Mouse (Mus musculus) adipocyte (in vitro differentiated cells): ENCODE measurements around the gene Kpna2.

Experiments used
- DNase-seq: peaks from one replicate; pipeline ENCODE4 v3.0.0-alpha.2; 2016; ENCODE audit warnings: low spot score

Gene Kpna2

DNA sequence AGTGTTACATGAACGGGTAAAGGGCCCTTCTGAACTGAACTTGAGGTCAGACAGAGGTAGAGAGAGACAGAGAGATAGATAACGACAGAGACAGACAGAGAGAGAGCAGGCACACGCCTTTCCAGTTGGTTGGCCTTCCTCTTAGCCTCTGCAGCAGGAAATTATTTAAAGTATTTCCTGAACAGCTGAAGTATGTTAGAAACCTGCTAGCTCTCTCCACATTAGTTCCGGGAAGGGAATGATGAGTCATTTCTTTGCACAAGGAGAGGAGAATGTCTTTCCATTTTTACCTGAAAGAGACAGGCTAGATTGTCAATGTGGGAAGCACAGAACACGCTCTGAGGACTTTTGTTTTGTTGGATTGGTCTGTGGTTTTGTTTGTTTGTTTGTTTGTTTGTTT lies 17.0 kb downstream of the Kpna2 start:
- no peak for DNase-seq

DNA sequence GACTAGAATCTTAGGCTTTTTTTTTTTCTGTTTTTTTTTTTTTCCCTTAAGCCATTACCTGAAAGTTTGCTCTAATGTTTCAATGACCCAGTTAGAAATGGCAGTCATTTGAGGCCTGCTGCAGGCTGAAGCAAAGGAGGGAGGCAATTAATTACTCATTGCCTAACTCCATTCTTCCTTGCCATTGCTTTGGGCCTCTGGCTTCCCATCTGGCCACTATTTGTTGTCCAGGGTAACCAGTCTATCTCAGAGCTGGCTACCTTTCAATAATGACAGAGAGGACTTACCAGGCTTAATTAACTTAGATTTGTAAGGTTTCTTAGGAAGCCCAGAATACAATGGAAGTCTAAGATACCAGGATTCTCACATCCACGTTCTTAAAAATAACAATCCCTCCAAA lies 17.6 kb downstream of the Kpna2 start:
- peak; percentile 65 for DNase-seq

DNA sequence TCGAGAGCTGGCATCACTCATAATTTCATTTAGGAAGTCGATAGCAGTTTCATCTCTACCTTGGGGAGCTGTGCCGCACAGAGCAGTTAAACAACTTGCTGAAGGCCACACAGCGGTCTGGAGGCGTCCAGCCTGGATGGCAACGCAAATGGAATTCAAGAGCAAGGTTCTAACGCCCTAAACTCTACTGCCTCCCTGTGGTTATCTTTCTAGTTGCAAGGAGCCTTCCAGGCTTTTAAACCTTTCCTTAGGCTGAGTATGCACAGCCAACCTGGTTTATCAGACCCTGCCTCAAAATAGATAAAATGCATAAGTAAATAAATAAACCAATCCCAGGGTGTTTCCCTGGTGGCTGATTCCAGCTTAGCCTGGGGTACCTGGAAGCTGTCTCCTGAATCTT lies 18.9 kb downstream of the Kpna2 start:
- DNase-seq, result peak; percentile 93

DNA sequence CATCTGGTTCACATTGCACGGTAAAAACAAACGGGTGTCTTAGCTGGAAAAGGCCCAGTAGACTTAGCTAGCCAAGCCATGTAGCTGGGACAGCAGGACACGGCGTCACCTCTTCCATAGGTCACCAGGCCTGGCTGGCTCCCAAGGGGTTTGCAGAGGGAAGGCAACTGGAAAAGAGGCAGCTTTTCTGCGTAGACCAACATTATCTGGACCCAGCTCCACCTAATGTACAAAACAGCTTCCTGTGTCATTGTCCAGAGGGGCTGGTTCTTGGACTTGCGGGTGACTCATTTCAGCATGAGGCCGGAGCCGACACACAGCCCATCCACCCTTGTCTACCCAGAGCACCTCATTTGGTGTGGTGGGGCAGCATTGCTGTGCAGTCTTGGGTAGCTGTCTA lies 23.1 kb downstream of the Kpna2 start:
- peak; percentile 45 for DNase-seq

DNA sequence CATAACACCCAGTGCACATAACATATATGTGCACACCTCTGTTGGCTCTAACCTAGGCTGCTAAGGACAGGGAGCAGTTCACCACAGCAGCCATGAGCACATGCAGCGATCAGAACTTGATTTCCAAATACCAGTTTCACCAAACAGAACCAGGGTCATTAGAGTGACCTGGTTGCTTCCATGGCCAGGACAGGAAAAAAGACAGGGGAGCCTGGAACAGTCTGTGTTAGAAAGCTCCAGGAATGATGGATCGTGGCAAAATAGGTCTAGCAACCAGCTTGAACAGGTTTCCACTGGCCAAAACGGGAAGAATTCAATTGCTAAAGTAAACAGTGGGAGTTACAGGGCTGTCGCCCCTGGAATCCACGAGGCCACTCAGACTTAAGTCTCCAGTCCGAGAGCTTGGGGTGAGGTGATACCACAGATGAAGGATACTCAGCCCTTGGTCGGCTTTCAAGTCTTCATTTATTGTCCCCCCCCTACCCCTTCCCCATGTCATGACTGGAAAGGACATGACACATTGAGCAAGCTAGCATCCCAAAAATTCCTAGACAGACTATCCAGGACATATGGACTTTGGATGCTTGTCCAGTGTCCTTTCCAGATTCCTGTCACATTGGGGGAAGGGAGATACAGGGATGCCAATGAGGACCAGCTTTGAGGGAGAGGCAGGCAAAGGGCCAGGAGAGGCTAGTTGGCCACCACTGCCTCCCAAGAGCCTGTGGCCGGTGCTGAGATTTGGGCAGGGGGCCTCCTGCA lies 23.7 kb downstream of the Kpna2 start:
- DNase-seq, result no peak

DNA sequence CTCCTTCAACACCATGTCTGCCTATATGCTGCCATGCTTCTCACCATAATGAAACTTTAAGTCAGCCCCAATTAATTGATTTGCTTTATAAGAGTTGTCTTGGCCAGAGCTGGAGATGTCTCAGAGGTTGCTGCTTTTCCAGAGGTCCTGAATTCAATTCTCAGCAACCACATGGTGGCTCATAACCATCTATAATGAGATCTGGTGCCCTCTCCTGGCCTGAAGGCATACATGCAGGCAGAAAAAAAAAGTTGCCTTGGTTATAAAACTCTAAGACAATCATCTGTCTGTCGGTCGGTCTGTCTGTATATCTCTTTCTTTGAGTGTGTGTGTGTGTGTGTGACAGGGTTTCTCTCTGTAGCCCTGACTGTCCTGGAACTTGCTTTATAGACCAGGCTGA lies 24.9 kb downstream of the Kpna2 start:
- DNase-seq, result no peak

DNA sequence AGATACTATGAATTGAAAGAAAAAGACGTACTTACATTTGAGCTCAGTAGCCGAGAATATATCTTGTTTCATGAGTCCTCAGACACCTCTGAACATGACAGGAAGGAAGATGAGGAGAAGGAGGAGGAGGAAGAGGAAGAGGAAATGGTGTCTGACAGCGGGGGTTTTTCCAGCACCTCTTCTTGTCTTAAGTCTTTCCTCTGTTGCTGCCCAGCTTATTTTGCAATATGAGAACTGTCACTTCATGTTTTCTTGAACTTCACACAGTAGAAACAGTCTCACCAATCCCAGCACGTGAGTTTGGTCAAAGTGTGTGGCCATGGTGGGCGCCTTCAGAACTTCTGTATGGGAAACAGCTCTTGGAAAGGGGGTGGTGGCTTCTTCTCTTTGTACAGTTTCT lies 26.3 kb downstream of the Kpna2 start:
- DNase-seq, result no peak

DNA sequence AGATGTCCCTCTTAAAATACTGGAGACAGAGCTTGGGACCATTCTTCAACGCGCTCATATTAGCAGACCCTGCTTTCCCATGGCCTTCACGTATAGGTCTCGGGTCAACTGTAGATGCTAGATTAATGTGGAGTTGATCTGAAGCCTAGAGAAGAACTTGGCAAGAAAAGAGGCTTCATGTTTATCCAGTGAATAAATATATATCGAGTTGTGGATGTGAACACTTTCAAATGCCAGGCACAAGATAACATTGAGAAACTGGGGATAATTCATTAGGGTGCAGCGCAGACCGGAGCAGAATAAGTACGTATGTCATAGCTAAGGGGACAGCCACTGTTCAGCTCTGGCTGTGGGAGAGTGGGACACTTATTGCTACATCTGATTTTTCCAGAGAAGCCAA lies 29.5 kb downstream of the Kpna2 start:
- no peak for DNase-seq

DNA sequence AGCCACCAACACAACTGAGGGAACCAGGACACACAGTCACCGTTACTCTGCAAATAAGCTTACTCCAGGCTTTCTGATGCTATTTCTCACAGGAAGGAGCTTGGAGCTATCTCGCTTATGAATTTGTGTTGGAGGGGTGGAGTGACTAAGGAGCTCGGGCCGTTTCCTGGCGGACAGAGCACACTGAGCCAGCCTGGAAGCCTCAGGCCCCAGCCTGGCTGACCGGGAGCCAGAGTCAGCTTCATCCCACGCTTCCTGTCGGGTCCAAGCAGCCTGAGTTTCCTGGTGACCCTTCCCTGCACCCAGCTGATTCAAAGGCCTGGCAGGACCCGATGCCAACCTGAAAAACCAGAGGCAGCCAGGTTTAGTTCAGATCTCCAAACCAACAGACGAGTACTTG lies 31.7 kb downstream of the Kpna2 start:
- peak; percentile 64 for DNase-seq

DNA sequence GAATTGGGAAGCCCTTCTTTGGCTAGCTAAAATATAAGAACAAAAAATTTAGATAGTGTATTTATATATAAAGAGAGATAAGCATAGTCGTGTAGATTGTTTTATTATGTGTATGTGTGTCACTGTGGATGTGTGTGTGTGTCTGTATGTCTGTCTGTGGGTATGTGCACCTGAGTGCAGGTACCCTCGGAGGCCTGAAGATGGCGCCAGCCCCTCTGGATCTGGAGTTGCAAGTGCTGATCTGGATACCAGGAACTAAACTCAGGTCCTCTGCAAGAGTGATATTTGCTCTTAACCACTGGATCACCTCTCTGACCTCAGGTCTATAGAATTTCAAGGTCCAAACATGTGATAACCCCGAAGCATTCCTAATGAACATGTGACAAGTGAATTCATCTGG lies 33.5 kb downstream of the Kpna2 start:
- DNase-seq, result no peak

DNA sequence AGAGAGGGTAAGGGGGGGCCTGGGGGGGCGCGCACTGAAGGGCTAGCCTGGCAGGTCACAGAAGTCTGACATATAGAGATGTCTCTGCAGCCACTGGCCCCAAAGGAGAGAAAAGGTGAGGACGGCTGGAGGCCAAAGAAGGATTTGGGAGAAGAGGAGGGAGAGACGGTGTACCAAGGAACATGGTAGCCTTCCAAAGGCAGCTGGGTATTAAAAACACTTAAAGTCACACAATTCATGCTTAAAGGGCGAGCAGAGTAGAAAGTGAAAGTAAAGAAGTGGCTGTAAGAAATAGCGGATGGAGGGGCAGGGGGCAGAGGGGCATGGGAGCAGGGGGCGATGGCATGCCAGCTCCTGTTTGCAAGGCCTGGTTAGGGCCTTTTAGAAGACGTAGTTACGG lies 37.0 kb downstream of the Kpna2 start:
- DNase-seq, result peak; percentile 65

DNA sequence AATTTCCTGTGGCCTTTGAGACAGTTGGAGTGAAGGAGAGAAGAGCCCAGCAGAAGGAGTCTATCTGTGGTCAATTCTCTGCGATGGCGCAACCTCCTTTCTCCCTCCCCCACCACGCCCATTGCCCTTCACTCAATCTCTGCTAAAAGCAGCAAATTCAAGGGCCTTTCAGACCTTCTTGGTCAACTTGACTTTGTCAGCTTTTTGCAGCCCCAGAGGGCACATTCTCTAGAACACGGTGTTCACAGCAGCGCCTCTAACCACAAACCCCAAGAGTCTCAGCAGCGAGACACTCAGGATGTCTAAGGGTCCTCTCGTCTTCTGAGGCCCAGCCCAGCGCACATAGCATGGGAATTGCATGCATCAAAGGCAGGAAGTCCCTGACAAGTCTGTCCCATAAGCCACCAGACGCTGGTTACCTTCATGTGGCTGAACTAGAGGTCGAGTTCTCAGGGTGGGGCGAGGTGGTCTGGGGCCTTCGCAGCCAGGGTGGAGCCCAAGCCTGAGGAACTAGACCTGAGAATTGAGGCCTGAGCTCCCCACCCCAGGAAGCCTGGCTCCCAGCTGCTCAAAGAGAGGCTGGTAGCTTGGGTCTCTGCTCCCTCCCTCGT lies 37.8 kb downstream of the Kpna2 start:
- DNase-seq, result peak; percentile 95

DNA sequence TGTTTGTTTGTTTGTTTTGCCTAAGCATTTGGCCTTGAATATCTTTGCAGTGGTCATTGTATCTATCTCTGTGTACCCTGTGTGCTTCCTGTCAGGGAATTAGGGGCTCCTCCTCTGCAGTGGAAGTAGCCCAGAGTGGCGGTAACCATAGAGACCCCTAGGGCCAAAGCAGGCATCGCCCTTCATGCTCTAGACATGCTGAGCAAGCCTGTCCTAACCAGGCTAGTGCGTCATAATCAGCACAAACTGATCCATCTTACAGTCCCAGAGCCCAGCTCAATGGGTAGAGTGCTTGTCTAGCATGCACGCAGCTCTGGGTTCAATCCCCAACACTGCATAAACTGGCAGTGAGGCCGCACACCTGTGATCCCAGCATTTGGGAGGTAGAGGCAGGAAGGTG lies 40.2 kb downstream of the Kpna2 start:
- no peak for DNase-seq

DNA sequence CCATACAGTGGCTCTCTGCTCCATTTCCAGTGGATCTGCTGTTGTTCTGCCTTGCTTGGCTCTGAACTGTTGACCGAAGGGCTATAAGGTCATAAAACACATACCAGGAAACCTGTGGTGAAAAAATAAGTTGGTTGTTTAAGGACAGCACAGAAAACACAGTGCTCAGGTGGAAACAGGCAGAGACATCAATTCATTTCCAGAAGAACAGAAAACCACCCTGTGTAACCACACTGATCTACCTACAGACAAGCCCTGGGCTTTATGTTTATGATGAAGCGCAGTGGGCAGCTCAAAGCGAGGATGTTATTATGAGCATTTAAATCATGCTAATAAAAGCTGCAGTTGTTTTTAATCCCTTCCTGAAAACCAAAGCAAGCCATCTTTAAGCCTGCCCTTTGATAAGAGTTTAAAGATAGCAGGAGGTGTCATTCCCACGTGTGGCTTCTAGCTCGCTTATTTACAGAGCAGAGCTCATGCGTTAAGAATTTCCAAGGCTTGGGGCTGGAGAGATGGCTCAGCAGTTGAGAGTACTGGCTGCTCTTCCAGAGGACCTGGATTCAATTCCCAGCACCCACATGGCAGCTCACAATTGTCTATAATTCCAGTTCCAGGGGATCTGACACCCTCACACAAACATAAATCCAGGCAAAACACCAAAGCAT lies 40.8 kb downstream of the Kpna2 start:
- no peak for DNase-seq

DNA sequence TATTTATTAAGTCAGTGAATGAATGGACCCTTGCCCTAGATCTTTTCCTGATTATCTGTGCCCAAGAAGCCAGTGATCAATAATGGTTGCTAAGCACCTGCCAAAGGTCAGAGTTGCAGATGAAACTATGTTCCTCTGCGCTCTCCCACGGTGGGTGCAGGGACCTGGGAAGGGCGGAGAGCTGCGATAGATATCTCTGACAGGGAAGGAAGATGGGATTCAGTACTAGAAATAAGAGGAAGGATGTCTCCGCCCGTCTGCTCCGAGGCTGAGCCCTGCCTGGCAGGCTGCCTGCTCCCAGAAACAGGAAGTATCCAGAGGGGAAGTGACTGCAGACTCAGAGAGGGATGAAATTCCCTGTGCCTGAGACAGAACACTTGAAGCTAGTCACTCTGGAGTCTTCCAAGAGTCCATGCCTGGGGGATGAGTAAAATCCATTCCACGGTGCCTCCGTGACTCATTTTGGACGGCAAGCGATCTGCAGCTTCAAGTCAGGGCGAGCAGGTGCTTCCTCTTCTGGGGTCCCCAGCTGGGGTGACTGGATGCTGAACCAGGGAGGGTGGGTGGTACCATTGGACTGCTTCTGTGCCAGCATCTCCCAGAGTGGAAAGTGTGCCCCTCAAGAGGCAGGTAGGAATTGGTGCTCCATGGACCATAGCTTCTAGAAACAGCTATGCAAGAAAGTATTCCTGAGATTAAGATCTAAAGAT lies 41.9 kb downstream of the Kpna2 start:
- peak; percentile 72 for DNase-seq

DNA sequence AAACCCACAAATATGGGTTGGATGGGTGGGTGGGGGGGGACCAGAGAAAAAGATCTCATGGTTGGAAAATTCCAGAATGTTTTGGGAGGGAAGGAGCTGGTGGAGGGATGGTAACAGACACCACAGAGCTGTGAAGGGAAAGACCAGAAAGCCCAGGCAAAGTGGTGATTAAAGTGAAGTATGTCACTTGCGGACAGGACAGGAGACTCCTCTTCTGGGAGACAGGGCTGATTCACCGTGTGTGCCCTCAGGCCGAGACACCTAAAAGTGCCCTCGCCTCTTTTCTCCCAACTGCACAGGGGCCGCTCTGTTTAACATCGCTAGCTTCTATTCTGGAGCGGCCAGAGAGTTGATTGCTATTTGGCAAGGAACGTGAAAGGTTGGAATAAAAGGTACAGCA lies 44.8 kb downstream of the Kpna2 start:
- peak; percentile 21 for DNase-seq

DNA sequence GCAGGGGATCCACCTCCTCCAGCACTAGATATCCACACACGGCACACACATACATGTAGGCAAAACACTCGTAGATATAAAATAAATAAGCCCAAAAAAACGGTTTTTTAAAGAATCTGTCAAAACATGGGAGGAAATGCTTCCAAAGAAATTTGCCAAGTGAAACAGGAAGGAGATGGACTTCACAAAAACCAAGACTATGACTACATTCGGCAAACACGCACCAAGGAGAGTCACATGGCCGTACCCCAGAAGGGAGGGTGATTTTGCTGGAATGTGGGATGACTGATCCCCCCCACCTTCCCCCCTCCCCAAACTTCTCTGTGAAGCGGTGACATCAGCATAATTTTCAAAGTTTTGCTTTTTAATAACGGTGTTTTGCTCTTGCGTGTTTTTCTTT lies 45.2 kb downstream of the Kpna2 start:
- peak; percentile 40 for DNase-seq
